Mouse (Mus musculus): Measurements from ENCODE around the gene Tbk1. TPM values are rescaled to one million over a fixed set of nuclear protein-coding genes. Genes with fewer than 3 reads are reported as not detected.

Tbk1 gene
- total RNA-seq, 2 experiments from 2014 or later, result 36.4 to 37.2 TPM

GRCm38 (mm10) chr10:121549670-121550069 is 36.9 kb downstream of the Tbk1 start:
- no peak for DNase-seq
- intact Hi-C loops (cut with DNase I), result loop anchor here (10.0 kb wide), 1 partner anchor 65 kb away; no protein-coding TSS in a partner anchor

GRCm38 (mm10) chr10:121547162-121547561 is 39.4 kb downstream of the Tbk1 start:
- intact Hi-C loops (cut with DNase I), result no loop called here
- no peak for DNase-seq

- no peak for DNase-seq
These were observed 43.0 kb downstream of the Tbk1 start for GRCm38 (mm10) chr10:121543577-121543976.

GRCm38 (mm10) chr10:121542156-121542555 is 44.4 kb downstream of the Tbk1 start:
- intact Hi-C loops (cut with DNase I), result no loop called here

More at GRCm38 (mm10) chr10:121543577-121543976, 43.0 kb downstream of the Tbk1 start:
- intact Hi-C loops (cut with DNase I), result no loop called here

GRCm38 (mm10) chr10:121534995-121535394 is 51.6 kb downstream of the Tbk1 start:
- no peak for DNase-seq
- intact Hi-C loops (cut with DNase I), result no loop called here

More at GRCm38 (mm10) chr10:121542156-121542555, 44.4 kb downstream of the Tbk1 start:
- no peak for DNase-seq

GRCm38 (mm10) chr10:121533137-121533872 is 53.3 kb downstream of the Tbk1 start:
- intact Hi-C loops (cut with DNase I), result no loop called here
- DNase-seq, result peak; percentile 56

- no peak for DNase-seq
- intact Hi-C loops (cut with DNase I), result no loop called here
These were observed 55.0 kb downstream of the Tbk1 start for GRCm38 (mm10) chr10:121531541-121531940.

GRCm38 (mm10) chr10:121530365-121531003 is 56.1 kb downstream of the Tbk1 start:
- no peak for DNase-seq
- intact Hi-C loops (cut with DNase I), result no loop called here

GRCm38 (mm10) chr10:121529261-121529660 is 57.3 kb downstream of the Tbk1 start:
- no peak for DNase-seq
- intact Hi-C loops (cut with DNase I), result no loop called here

GRCm38 (mm10) chr10:121528470-121528869 is 58.1 kb downstream of the Tbk1 start:
- intact Hi-C loops (cut with DNase I), result no loop called here
- no peak for DNase-seq

- no peak for DNase-seq
- intact Hi-C loops (cut with DNase I), result no loop called here
These were observed 59.5 kb downstream of the Tbk1 start for GRCm38 (mm10) chr10:121527114-121527513.

- no peak for DNase-seq
- intact Hi-C loops (cut with DNase I), result no loop called here
These were observed 65.5 kb downstream of the Tbk1 start for GRCm38 (mm10) chr10:121520923-121521585.

- no peak for DNase-seq
- intact Hi-C loops (cut with DNase I), result no loop called here
These were observed 66.9 kb downstream of the Tbk1 start for GRCm38 (mm10) chr10:121519710-121520109.

GRCm38 (mm10) chr10:121516008-121516600 is 70.5 kb downstream of the Tbk1 start:
- intact Hi-C loops (cut with DNase I), result no loop called here
- DNase-seq, result peak; percentile 90

GRCm38 (mm10) chr10:121509751-121510643 is 76.6 kb downstream of the Tbk1 start:
- peak; percentile 73 for DNase-seq
- intact Hi-C loops (cut with DNase I), result loop anchor here (5.0 kb wide), 2 partner anchors 38 to 98 kb away; no protein-coding TSS in a partner anchor

GRCm38 (mm10) chr10:121507755-121508544 is 78.6 kb downstream of the Tbk1 start:
- no peak for DNase-seq
- intact Hi-C loops (cut with DNase I), result loop anchor here (5.0 kb wide), 2 partner anchors 36 to 96 kb away; no protein-coding TSS in a partner anchor

GRCm38 (mm10) chr10:121506731-121507583 is 79.6 kb downstream of the Tbk1 start:
- DNase-seq, result peak; percentile 80
- intact Hi-C loops (cut with DNase I), result loop anchor here (5.0 kb wide), 2 partner anchors 35 to 95 kb away; no protein-coding TSS in a partner anchor

- no peak for DNase-seq
- intact Hi-C loops (cut with DNase I), result loop anchor here (5.0 kb wide), 2 partner anchors 34 to 94 kb away; no protein-coding TSS in a partner anchor
These were observed 80.7 kb downstream of the Tbk1 start for GRCm38 (mm10) chr10:121505929-121506328.
